Mouse (Mus musculus) gastrocnemius, postnatal 25 days (tissue): ENCODE data around the gene Mfrp. TPM values are rescaled to one million over a fixed set of nuclear protein-coding genes. Genes with fewer than 3 reads are reported as not detected.

ENCODE experiments used
- DNase-seq: peaks from one replicate; pipeline ENCODE4 v3.0.0; 2022
- long read RNA-seq, 2 experiments: library from polyadenylated mRNA; stranded (forward); transcript quantifications; one replicate each; pipeline ENCODE4 v2.0.0; 2021
- total RNA-seq, 2 experiments: library from RNA; stranded (reverse); gene quantifications; 1 replicate in 1 of 2; 2 replicates in 1 of 2; pipeline ENCODE4 v1.2.3; 2021

Gene Mfrp
- not detected for total RNA-seq
- long read RNA-seq, experiment 1 = 0 reads
- long read RNA-seq, experiment 2 = 0 reads

GRCm38 (mm10) chr9:44101490-44101889 lies at the start of gene Mfrp:
Gene Mfrp, plus strand, starts transcription at chr9:44101729.
- no peak for DNase-seq

GRCm38 (mm10) chr9:44052855-44053254 lies 48.7 kb upstream of the Mfrp start:
- DNase-seq = no peak

GRCm38 (mm10) chr9:44053936-44054335 lies 47.6 kb upstream of the Mfrp start:
- no peak for DNase-seq

- DNase-seq = no peak
Measured at GRCm38 (mm10) chr9:44058606-44059005, 42.9 kb upstream of the Mfrp start.

- no peak for DNase-seq
Measured at GRCm38 (mm10) chr9:44065177-44065576, 36.4 kb upstream of the Mfrp start.

GRCm38 (mm10) chr9:44066785-44067225 lies 34.7 kb upstream of the Mfrp start, which contains the start of gene Usp2:
Gene Usp2, plus strand, starts transcription at chr9:44067021.
- peak; percentile 98 for DNase-seq

GRCm38 (mm10) chr9:44067241-44067959 lies 34.1 kb upstream of the Mfrp start:
- DNase-seq = peak; percentile 64

- DNase-seq = no peak
Measured at GRCm38 (mm10) chr9:44067960-44068330, 33.6 kb upstream of the Mfrp start.

- DNase-seq = peak; percentile 53
Measured at GRCm38 (mm10) chr9:44069252-44069651, 32.3 kb upstream of the Mfrp start.

GRCm38 (mm10) chr9:44070113-44070843 lies 31.3 kb upstream of the Mfrp start:
- DNase-seq = peak; percentile 60

GRCm38 (mm10) chr9:44070844-44071231 lies 30.7 kb upstream of the Mfrp start:
- DNase-seq = peak; percentile 62

GRCm38 (mm10) chr9:44071914-44072598 lies 29.5 kb upstream of the Mfrp start:
- peak; percentile 66 for DNase-seq

- DNase-seq = peak; percentile 86
Measured at GRCm38 (mm10) chr9:44072599-44072915, 29.0 kb upstream of the Mfrp start.

GRCm38 (mm10) chr9:44073115-44073514 lies 28.4 kb upstream of the Mfrp start:
- peak; percentile 71 for DNase-seq

GRCm38 (mm10) chr9:44074395-44075275 lies 26.9 kb upstream of the Mfrp start:
- DNase-seq = no peak

GRCm38 (mm10) chr9:44075276-44075995 lies 26.1 kb upstream of the Mfrp start:
- DNase-seq = no peak

GRCm38 (mm10) chr9:44075996-44076763 lies 25.3 kb upstream of the Mfrp start:
- no peak for DNase-seq

- DNase-seq = peak; percentile 87
Measured at GRCm38 (mm10) chr9:44076764-44077120, 24.8 kb upstream of the Mfrp start.

- DNase-seq = no peak
Measured at GRCm38 (mm10) chr9:44077266-44077910, 24.1 kb upstream of the Mfrp start.
